Mouse (Mus musculus): Measurements from ENCODE around the gene Nppb.

DNA sequence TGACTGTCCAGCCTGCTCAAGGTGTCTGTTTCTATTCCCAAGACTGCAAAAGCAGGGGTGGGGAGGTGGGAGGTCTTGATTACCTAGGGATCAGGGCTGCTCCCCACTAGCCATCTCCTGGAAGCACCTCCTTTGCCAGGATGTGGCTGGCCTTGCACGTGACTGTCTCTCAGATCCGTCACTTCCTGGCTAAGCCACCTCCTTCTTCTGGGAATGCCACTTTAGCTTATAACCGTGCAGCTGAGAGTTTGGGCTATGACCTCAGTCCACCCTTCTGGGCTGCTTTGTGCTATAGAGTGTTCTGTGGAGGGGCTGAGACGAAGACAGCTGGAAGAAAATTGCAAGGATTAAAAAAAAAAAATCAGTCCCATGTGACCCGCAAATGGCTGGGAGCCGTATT lies 22.8 kb upstream of the Nppb start:
- TF ChIP-seq GATA1 (IDR thresholded peaks at IDR 0.05; ENCODE audit: low read length) (no peak), TAL1 (IDR thresholded peaks at IDR 0.05; ENCODE audit: low read length) (no peak)

All from erythroblast, embryonic 14.5 days (primary cell).